Comparison of ENCODE assay signal across 17 mouse cellular contexts in the genomic region with DNA sequence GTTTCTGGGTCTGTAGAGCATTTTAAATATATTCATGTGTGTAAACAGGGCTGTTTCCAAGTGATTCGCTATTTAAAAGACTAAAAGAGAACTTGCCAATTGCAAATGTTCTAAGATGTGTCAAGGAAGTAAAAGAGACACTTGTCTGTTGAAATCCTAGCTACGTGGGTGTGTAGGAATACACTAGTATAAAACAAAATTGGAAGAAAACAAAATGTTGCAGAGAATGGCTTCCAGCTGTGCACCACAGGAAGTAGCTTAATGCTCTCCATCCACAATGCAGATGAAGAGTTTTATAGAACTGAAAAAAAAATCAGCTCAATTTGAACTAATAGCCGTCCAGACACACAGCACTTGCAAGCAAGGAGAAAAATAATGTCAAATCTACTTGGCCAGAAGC.
DNase-seq lines count a peak whose midpoint lies in the region; TF ChIP-seq lines count a peak whose summit lies in the region.
"Had no signal": no experiment of that assay in that cellular context is flagged by ENCODE, and none has a peak within 500 bp of the region (broad histone marks: within the 10 kb centered on the region; RNA-seq: fewer than 3 reads in every experiment).

No protein-coding gene starts in this region.

- TF ChIP-seq CTCF in layer of hippocampus, adult 2 months (conservative IDR thresholded peaks at IDR 0.05), result no peak
- no peak for TF ChIP-seq CTCF in brain, embryonic 14.5 days (IDR thresholded peaks at IDR 0.05; ENCODE audit: borderline replicate concordance, extremely low read depth, insufficient read depth, insufficient read length)

- H3K27ac ChIP-seq in layer of hippocampus, adult 2 months, result peak overlapping the region; percentile 36; the same call in 1 of the 2 replicates
- H3K27ac ChIP-seq: hindbrain, embryonic 12.5 days; intestine, embryonic 15.5 days; kidney, embryonic 15.5 days; limb, embryonic 13.5 days; liver, embryonic 15.5 days; midbrain, embryonic 13.5 days had no signal

- no peak overlapping the region for H3K4me3 ChIP-seq in layer of hippocampus, adult 2 months
- H3K4me3 ChIP-seq: hindbrain, embryonic 12.5 days; intestine, embryonic 15.5 days; kidney, embryonic 15.5 days; limb, embryonic 13.5 days; liver, embryonic 15.5 days; midbrain, embryonic 13.5 days had no signal

- TF ChIP-seq POLR2A in brain, embryonic 14.5 days (IDR thresholded peaks at IDR 0.05; ENCODE audit: borderline replicate concordance, extremely low read depth, insufficient read depth, insufficient read length, poor library complexity, severe bottlenecking), result no peak

- peak; percentile 10 for DNase-seq in gastrocnemius, adult 18-20 months (ENCODE audit: low spot score)
- DNase-seq in gastrocnemius, postnatal 10 days, result no peak
- no peak for DNase-seq in layer of hippocampus, adult 2 months (ENCODE audit: low spot score in 2 of 2)
- no peak for DNase-seq in layer of hippocampus, adult 11-12 months (ENCODE audit: low spot score)
- DNase-seq in 3T3-L1 (ENCODE audit: low read depth, low spot score), result peak; percentile 38
- peak; percentile 14 for DNase-seq in brain, embryonic 14.5 days (ENCODE audit: low read depth)
- DNase-seq in embryo, embryonic 10 days (ENCODE audit: low spot score), result no peak
- DNase-seq: cerebellum, adult 11-12 months; cerebellum, postnatal 25 days; layer of hippocampus, adult 9-11 months; thymus, postnatal 4 days had no signal

Comparison
In these comparisons a context has a peak if more than half of its experiments do, and no peak if none do; other contexts are left out.
1. DNase-seq: peak in gastrocnemius, adult 18-20 months (single experiment), 3T3-L1 (single experiment) and brain, embryonic 14.5 days (single experiment); none in gastrocnemius, postnatal 10 days (single experiment), layer of hippocampus, adult 2 months (0 of 2), layer of hippocampus, adult 11-12 months (single experiment) and embryo, embryonic 10 days (single experiment).